Mouse (Mus musculus) liver, adult 2 months (tissue): ENCODE results near the gene Gm20388. TPM values are rescaled to one million over a fixed set of nuclear protein-coding genes. Genes with fewer than 3 reads are reported as not detected.

Source experiments
- DNase-seq: peaks from one replicate; pipeline ENCODE4 v3.0.0-alpha.2; 2011; ENCODE audit warnings: low read depth, low spot score; ENCODE audit errors: extremely low read depth
- H3K27ac ChIP-seq: fragments of 200-500 bp; replicated peaks from 2 replicates; pipeline ENCODE4 v1.5.1; 2012; ENCODE audit warnings: low read depth, mild to moderate bottlenecking, control low read depth, inconsistent platforms, low read length; ENCODE audit not compliant: insufficient read depth
- H3K27me3 ChIP-seq: fragments of 200-500 bp; 2 replicates; pipeline ENCODE4 v1.6.1; 2012; ENCODE audit warnings: mild to moderate bottlenecking, moderate library complexity, low read length, inconsistent platforms; ENCODE audit not compliant: control insufficient read depth, insufficient read depth
- H3K36me3 ChIP-seq: fragments of 200-500 bp; 2 replicates; pipeline ENCODE4 v1.6.1; 2012; ENCODE audit warnings: low read length, inconsistent platforms; ENCODE audit not compliant: control insufficient read depth, insufficient read depth
- H3K4me1 ChIP-seq: fragments of 200-500 bp; 2 replicates; pipeline ENCODE4 v1.6.1; 2011; ENCODE audit warnings: low read length; ENCODE audit not compliant: control insufficient read depth, insufficient read depth
- H3K4me3 ChIP-seq: fragments of 200-500 bp; 2 replicates; pipeline ENCODE4 v1.5.1; 2011; ENCODE audit warnings: low read depth, mild to moderate bottlenecking, control low read depth, low read length, moderate library complexity; ENCODE audit not compliant: insufficient read depth
- H3K79me2 ChIP-seq: fragments of 200-500 bp; 2 replicates; pipeline ENCODE4 v1.6.1; 2012; ENCODE audit warnings: inconsistent platforms, mild to moderate bottlenecking, low read length, moderate library complexity; ENCODE audit not compliant: control insufficient read depth, insufficient read depth
- H3K9ac ChIP-seq: fragments of 200-500 bp; 2 replicates; pipeline ENCODE4 v1.6.1; 2012; ENCODE audit warnings: low read depth, mild to moderate bottlenecking, control low read depth, inconsistent platforms, low read length
- CTCF ChIP-seq: fragments of 200-500 bp; IDR thresholded peaks from 2 replicates; pipeline ENCODE4 v1.5.1; 2011; ENCODE audit warnings: low read depth, low read length, control low read depth
- POLR2A ChIP-seq: fragments of 200-500 bp; IDR thresholded peaks from 2 replicates; pipeline ENCODE4 v1.6.1; 2011; ENCODE audit warnings: low read length, control low read depth; ENCODE audit not compliant: insufficient read depth; ENCODE audit errors: extremely low read depth
- WGBS: fragments of 180-500 bp; shearing (Covaris S2); methylation state at CpG from one replicate; pipeline ENCODE4 v1.1.7; 2018; 5-methylcytosine and 5-hydroxymethylcytosine counted together
- polyA plus RNA-seq: library from polyadenylated mRNA; depleted of rRNA; stranded (reverse); fragments of >200 nt; gene quantifications from 2 replicates; pipeline ENCODE4 v1.2.3, GENCODE M21; 2012
- total RNA-seq: library from RNA; depleted of rRNA; stranded (reverse); fragments of >200 nt; gene quantifications from 2 replicates; pipeline ENCODE4 v1.2.3, GENCODE M21; 2014

Gene Gm20388
- total and polyA plus RNA-seq, 2 experiments = 6.4 to 19.9 TPM

DNA sequence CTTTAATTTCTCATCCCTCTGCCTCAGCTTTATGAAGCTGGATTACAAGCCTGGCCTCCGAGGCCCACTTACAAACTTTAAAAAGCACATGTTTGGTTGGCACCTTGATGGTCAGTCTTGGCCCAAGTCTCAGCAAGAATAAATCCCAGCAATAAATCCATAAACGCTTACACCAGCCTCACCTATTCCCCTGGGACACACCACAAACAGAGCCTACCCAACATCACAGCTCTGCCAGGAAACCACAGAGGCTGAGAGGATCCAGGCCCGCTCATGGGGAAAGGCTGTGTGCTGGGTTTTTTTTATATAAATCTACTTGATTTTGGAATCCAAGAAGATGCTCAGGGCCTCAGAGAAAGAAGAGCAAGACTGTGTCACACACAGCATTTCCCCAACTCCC lies 1665.0 kb downstream of the Gm20388 start:
- DNase-seq = no peak
- WGBS = 50% methylated on average over 3 of the region's 3 CpGs
- Histone ChIP-seq H3K4me1 (peaks cover 20% of the 10 kb centered on the region), H3K4me3 (no peak overlapping the region), H3K79me2 (peaks cover 42% of the 10 kb centered on the region; the same call in 1 of the 2 replicates), H3K36me3 (no peaks in the 10 kb centered on the region), H3K27me3 (no peaks in the 10 kb centered on the region), H3K9ac (no peak overlapping the region), H3K27ac (no peak overlapping the region)
- TF ChIP-seq POLR2A (no peak), CTCF (no peak)

DNA sequence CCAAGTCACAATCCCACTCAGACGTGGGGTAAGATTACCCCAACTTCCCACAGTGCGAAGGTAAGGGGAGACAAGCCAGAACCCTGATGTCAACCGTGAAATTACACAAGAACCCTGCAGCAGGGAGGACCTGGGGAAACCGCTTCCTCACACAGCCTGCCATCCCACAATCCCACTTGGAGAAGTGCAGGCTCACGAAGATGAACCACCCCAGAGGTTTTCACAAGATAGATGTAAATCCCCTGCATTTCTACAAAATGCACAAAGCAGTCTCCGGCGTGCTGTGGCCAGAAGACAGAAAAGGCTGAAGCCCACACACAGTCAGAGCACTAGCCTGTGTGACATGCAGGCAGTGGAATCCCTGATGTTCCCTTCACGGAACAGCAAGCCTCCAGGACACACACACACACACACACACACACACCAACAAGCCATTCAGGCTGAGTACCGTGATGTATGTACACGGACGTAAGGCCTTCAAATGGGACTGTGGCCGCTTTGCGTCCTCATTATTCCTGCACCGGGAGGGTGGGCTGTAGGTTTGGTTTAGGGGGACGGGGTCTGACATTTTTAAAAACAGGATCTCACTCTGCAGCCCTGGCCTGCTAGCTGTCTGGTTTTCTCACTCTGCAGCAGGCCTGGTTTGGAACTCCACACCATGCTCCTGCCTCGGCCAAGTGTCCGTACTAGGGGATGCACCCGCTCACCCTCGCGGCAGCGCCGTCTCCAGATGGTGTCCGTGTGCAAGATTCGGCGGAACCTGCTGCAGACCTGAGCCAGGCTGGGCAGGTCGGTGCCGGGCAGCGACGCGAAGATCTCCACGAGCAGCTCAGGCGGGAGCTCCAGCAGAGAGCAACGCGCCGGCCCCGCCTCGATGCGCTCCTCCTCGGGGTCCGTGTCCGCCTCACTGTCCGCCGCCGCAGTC lies 1667.4 kb downstream of the Gm20388 start:
- H3K79me2 ChIP-seq = peaks cover 38% of the 10 kb centered on the region; the same call in 1 of the 2 replicates
- TF ChIP-seq POLR2A (no peak), CTCF (no peak)
- H3K9ac ChIP-seq = peak overlapping the region; percentile 94
- peaks cover 24% of the 10 kb centered on the region for H3K4me1 ChIP-seq
- H3K4me3 ChIP-seq = peak overlapping the region; percentile 87
- H3K27me3 ChIP-seq = no peaks in the 10 kb centered on the region
- WGBS = 1% methylated on average over 44 of the region's 44 CpGs
- DNase-seq = peak; percentile 48
- H3K36me3 ChIP-seq = no peaks in the 10 kb centered on the region
- peak overlapping the region; percentile 76 for H3K27ac ChIP-seq

- peak within 1 kb of the TSS; percentile 98 for H3K27ac ChIP-seq
- peaks cover 33% of the 10 kb centered on the region; the same call in 1 of the 2 replicates for H3K79me2 ChIP-seq
- H3K36me3 ChIP-seq = no peaks in the 10 kb centered on the region
- H3K9ac ChIP-seq = peak within 1 kb of the TSS; percentile 94
- H3K27me3 ChIP-seq = no peaks in the 10 kb centered on the region
- TF ChIP-seq POLR2A = peak; percentile 95
- TF ChIP-seq CTCF = no peak
- H3K4me3 ChIP-seq = peak within 1 kb of the TSS; percentile 87
- DNase-seq = peak; percentile 99
- peaks cover 21% of the 10 kb centered on the region for H3K4me1 ChIP-seq
- WGBS = under 1% methylated on average over 63 of the region's 63 CpGs
Observed at GRCm38 (mm10) chr8:121578676-121579451, 1668.2 kb downstream of the Gm20388 start, which contains the start of gene Fbxo31. Gene Fbxo31 (minus strand): TSS chr8:121578806.

DNA sequence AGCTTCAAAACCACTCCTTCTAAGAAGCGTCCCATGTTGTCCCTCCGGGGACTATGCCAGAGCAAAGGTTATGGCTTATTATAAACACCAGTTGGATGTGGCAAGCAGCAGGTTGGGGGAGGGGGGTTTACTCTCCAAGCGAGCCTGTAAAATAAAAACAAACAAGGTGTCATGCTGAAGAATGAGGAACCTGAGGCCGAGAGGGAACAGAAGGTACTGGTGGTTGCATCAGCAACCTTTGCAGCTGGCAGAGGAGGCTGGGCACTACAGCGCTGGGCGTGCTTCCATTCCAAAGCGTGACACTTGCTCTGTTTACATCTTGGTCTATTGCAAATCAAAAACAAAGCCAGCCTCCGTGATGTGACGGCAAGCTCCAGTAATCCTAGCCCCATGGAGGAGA lies 1669.8 kb downstream of the Gm20388 start:
- Histone ChIP-seq H3K4me3 (no peak overlapping the region), H3K36me3 (no peaks in the 10 kb centered on the region), H3K27me3 (no peaks in the 10 kb centered on the region), H3K27ac (peak overlapping the region; percentile 98), H3K79me2 (peaks cover 24% of the 10 kb centered on the region; the same call in 1 of the 2 replicates), H3K9ac (no peak overlapping the region), H3K4me1 (peaks cover 22% of the 10 kb centered on the region)
- TF ChIP-seq POLR2A (no peak), CTCF (no peak)
- DNase-seq = peak; percentile 98
- WGBS = 12% methylated on average over 9 of the region's 9 CpGs

DNA sequence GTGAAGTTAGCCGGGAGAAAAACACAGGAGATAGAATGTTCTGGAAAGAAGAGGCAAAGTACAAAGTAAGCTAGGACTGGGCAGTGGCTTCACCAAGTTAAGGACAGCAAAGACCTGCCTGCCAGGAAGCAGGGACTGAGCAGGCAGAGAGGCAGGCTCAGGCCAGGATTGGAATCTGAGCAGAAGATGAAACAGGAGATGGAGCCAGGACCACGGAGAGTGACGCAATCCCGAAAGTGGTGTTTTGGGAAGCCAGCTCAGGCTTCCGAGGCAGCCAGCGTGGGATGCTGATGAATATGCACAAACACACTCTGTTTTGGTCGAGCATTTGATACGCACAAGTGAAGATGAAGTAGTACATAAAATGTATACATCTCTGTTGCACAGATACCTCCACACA lies 1673.0 kb downstream of the Gm20388 start:
- peak; percentile 81 for DNase-seq
- Histone ChIP-seq H3K4me3 (no peak overlapping the region), H3K27ac (no peak overlapping the region), H3K36me3 (no peaks in the 10 kb centered on the region), H3K79me2 (no peaks in the 10 kb centered on the region), H3K27me3 (no peaks in the 10 kb centered on the region), H3K4me1 (peaks cover 17% of the 10 kb centered on the region), H3K9ac (no peak overlapping the region)
- TF ChIP-seq POLR2A (no peak), CTCF (no peak)
- 17% methylated on average over 8 of the region's 8 CpGs for WGBS
